Mouse (Mus musculus) forebrain, embryonic 10.5 days (tissue): ENCODE data around the gene Pum3. TPM values are rescaled to one million over a fixed set of nuclear protein-coding genes. Genes with fewer than 3 reads are reported as not detected.

Source experiments
- DNase-seq: peaks from one replicate; pipeline ENCODE4 v3.0.0-alpha.2; 2017; ENCODE audit warnings: low spot score; ENCODE audit errors: extremely low spot score
- H3K27ac ChIP-seq: fragments of 300-500 bp; sonication (generic); 2 replicates; pipeline ENCODE4 v1.5.1; 2016; ENCODE audit warnings: mild to moderate bottlenecking
- H3K27me3 ChIP-seq: fragments of 300-500 bp; sonication (generic); 2 replicates; pipeline ENCODE4 v1.6.1; 2016; ENCODE audit warnings: mild to moderate bottlenecking; ENCODE audit not compliant: poor library complexity, severe bottlenecking
- H3K36me3 ChIP-seq: fragments of 300-500 bp; sonication (generic); replicated peaks from 2 replicates; pipeline ENCODE4 v1.6.1; 2016; ENCODE audit warnings: mild to moderate bottlenecking, moderate library complexity
- H3K4me1 ChIP-seq: fragments of 300-500 bp; sonication (generic); 2 replicates; pipeline ENCODE4 v1.6.1; 2016
- H3K4me3 ChIP-seq: fragments of 300-500 bp; sonication (generic); 2 replicates; pipeline ENCODE4 v1.5.1; 2016; ENCODE audit warnings: mild to moderate bottlenecking, moderate library complexity
- H3K9me3 ChIP-seq: fragments of 300-500 bp; sonication (generic); 2 replicates; pipeline ENCODE4 v1.6.1; 2016; ENCODE audit warnings: mild to moderate bottlenecking, moderate library complexity
- WGBS: fragments of 180-500 bp; shearing (Covaris S2); methylation state at CpG from one replicate; pipeline ENCODE4 v1.1.7; 2016; 5-methylcytosine and 5-hydroxymethylcytosine counted together
- polyA plus RNA-seq: library from polyadenylated mRNA; unstranded; fragments of >200 nt; fragmentation: Nextera tagmentation; extraction: Ambion mirVana; gene quantifications from 2 replicates; pipeline ENCODE4 v1.2.1, GENCODE M21; 2016

The Pum3 gene
- 97.2 and 102 TPM in 2 replicates for polyA plus RNA-seq

GRCm38 (mm10) chr19:27429745-27430251 is at the start of gene Pum3:
Pum3 (minus strand) TSS chr19:27429825.
- DNase-seq = peak; percentile 96
- Histone ChIP-seq H3K36me3 (peaks cover 21% of the 10 kb centered on the region), H3K9me3 (no peaks in the 10 kb centered on the region), H3K27ac (peak within 1 kb of the TSS; percentile 90), H3K27me3 (no peaks in the 10 kb centered on the region), H3K4me3 (peak within 1 kb of the TSS; percentile 89), H3K4me1 (peaks cover 22% of the 10 kb centered on the region)
- WGBS = under 1% methylated on average over 40 of the region's 40 CpGs

GRCm38 (mm10) chr19:27466691-27467090 is 37.1 kb upstream of the Pum3 start:
- Histone ChIP-seq H3K4me3 (no peak overlapping the region), H3K4me1 (no peaks in the 10 kb centered on the region), H3K27ac (no peak overlapping the region), H3K36me3 (no peaks in the 10 kb centered on the region), H3K27me3 (no peaks in the 10 kb centered on the region), H3K9me3 (no peaks in the 10 kb centered on the region)
- 89% methylated on average over 4 of the region's 4 CpGs for WGBS
- DNase-seq = no peak

- Histone ChIP-seq H3K9me3 (no peaks in the 10 kb centered on the region), H3K4me3 (no peak overlapping the region), H3K27ac (no peak overlapping the region), H3K4me1 (peaks cover 8% of the 10 kb centered on the region; the same call in 1 of the 2 replicates), H3K27me3 (no peaks in the 10 kb centered on the region), H3K36me3 (no peaks in the 10 kb centered on the region)
- DNase-seq = no peak
- WGBS = 80% methylated on average over 4 of the region's 4 CpGs
Measured at GRCm38 (mm10) chr19:27462656-27463055, 33.0 kb upstream of the Pum3 start.

- no peaks in the 10 kb centered on the region for H3K36me3 ChIP-seq
- no peaks in the 10 kb centered on the region for H3K4me1 ChIP-seq
- peaks cover 15% of the 10 kb centered on the region; the same call in 1 of the 2 replicates for H3K27me3 ChIP-seq
- H3K4me3 ChIP-seq = no peak overlapping the region
- peak; percentile 64 for DNase-seq
- no peak overlapping the region for H3K27ac ChIP-seq
- WGBS = 60% methylated on average over 4 of the region's 4 CpGs
- peaks cover 4% of the 10 kb centered on the region; the same call in 1 of the 2 replicates for H3K9me3 ChIP-seq
Measured at GRCm38 (mm10) chr19:27450458-27450857, 20.8 kb upstream of the Pum3 start.

- 30% methylated on average over 7 of the region's 7 CpGs for WGBS
- no peak overlapping the region for H3K4me3 ChIP-seq
Measured at GRCm38 (mm10) chr19:27447515-27447914, 17.9 kb upstream of the Pum3 start.

GRCm38 (mm10) chr19:27441106-27441505 is 11.5 kb upstream of the Pum3 start:
- H3K9me3 ChIP-seq = no peaks in the 10 kb centered on the region
- peak; percentile 18 for DNase-seq
- 69% methylated on average over 5 of the region's 5 CpGs for WGBS

More at GRCm38 (mm10) chr19:27447515-27447914, 17.9 kb upstream of the Pum3 start:
- Histone ChIP-seq H3K27me3 (peaks cover 15% of the 10 kb centered on the region; the same call in 1 of the 2 replicates), H3K27ac (no peak overlapping the region), H3K36me3 (no peaks in the 10 kb centered on the region), H3K9me3 (no peaks in the 10 kb centered on the region), H3K4me1 (no peaks in the 10 kb centered on the region)
- peak; percentile 40 for DNase-seq

GRCm38 (mm10) chr19:27437982-27438652 is 8.5 kb upstream of the Pum3 start:
- no peak overlapping the region for H3K27ac ChIP-seq
- WGBS = 90% methylated on average over 10 of the region's 10 CpGs
- no peak for DNase-seq

More at GRCm38 (mm10) chr19:27441106-27441505, 11.5 kb upstream of the Pum3 start:
- Histone ChIP-seq H3K36me3 (no peaks in the 10 kb centered on the region), H3K27me3 (no peaks in the 10 kb centered on the region), H3K27ac (no peak overlapping the region), H3K4me3 (no peak overlapping the region), H3K4me1 (no peaks in the 10 kb centered on the region; the same call in 1 of the 2 replicates)

GRCm38 (mm10) chr19:27430406-27430805 is 781 bp upstream of the Pum3 start:
- peaks cover 15% of the 10 kb centered on the region for H3K36me3 ChIP-seq
- DNase-seq = peak; percentile 18
- peaks cover 22% of the 10 kb centered on the region for H3K4me1 ChIP-seq
- peak overlapping the region; percentile 89 for H3K4me3 ChIP-seq
- H3K9me3 ChIP-seq = no peaks in the 10 kb centered on the region
- peak overlapping the region; percentile 90 for H3K27ac ChIP-seq
- WGBS = 3% methylated on average over 10 of the region's 10 CpGs
- no peaks in the 10 kb centered on the region for H3K27me3 ChIP-seq

More at GRCm38 (mm10) chr19:27437982-27438652, 8.5 kb upstream of the Pum3 start:
- H3K36me3 ChIP-seq = no peaks in the 10 kb centered on the region
- H3K27me3 ChIP-seq = no peaks in the 10 kb centered on the region
- no peaks in the 10 kb centered on the region for H3K9me3 ChIP-seq
- no peak overlapping the region for H3K4me3 ChIP-seq
- no peaks in the 10 kb centered on the region; the same call in 1 of the 2 replicates for H3K4me1 ChIP-seq

- under 1% methylated on average over 16 of the region's 16 CpGs for WGBS
- H3K27ac ChIP-seq = peak overlapping the region; percentile 90
- DNase-seq = no peak
Measured at GRCm38 (mm10) chr19:27429281-27429680, 344 bp downstream of the Pum3 start.

GRCm38 (mm10) chr19:27427865-27428264 is 1.8 kb downstream of the Pum3 start:
- no peak for DNase-seq
- H3K9me3 ChIP-seq = no peaks in the 10 kb centered on the region
- H3K4me1 ChIP-seq = peaks cover 22% of the 10 kb centered on the region
- peak overlapping the region; percentile 89; the same call in 1 of the 2 replicates for H3K4me3 ChIP-seq
- H3K27ac ChIP-seq = no peak overlapping the region
- 88% methylated on average over 2 of the region's 2 CpGs for WGBS
- H3K27me3 ChIP-seq = no peaks in the 10 kb centered on the region
- peaks cover 40% of the 10 kb centered on the region for H3K36me3 ChIP-seq

More at GRCm38 (mm10) chr19:27429281-27429680, 344 bp downstream of the Pum3 start:
- peak overlapping the region; percentile 89 for H3K4me3 ChIP-seq
- peaks cover 22% of the 10 kb centered on the region for H3K4me1 ChIP-seq
- no peaks in the 10 kb centered on the region for H3K27me3 ChIP-seq
- peaks cover 26% of the 10 kb centered on the region for H3K36me3 ChIP-seq
- H3K9me3 ChIP-seq = no peaks in the 10 kb centered on the region

GRCm38 (mm10) chr19:27426451-27426850 is 3.2 kb downstream of the Pum3 start:
- WGBS = 88% methylated on average over 1 of the region's 1 CpGs
- DNase-seq = no peak

GRCm38 (mm10) chr19:27425656-27426055 is 4.0 kb downstream of the Pum3 start:
- 89% methylated on average over 7 of the region's 7 CpGs for WGBS
- Histone ChIP-seq H3K4me1 (peaks cover 14% of the 10 kb centered on the region), H3K27me3 (no peaks in the 10 kb centered on the region), H3K36me3 (peaks cover 62% of the 10 kb centered on the region), H3K9me3 (no peaks in the 10 kb centered on the region), H3K4me3 (no peak overlapping the region), H3K27ac (no peak overlapping the region)
- DNase-seq = peak; percentile 21

More at GRCm38 (mm10) chr19:27426451-27426850, 3.2 kb downstream of the Pum3 start:
- H3K36me3 ChIP-seq = peaks cover 54% of the 10 kb centered on the region
- H3K9me3 ChIP-seq = no peaks in the 10 kb centered on the region
- no peak overlapping the region for H3K4me3 ChIP-seq
- no peak overlapping the region for H3K27ac ChIP-seq
- H3K4me1 ChIP-seq = peaks cover 22% of the 10 kb centered on the region
- no peaks in the 10 kb centered on the region for H3K27me3 ChIP-seq

- no peak overlapping the region for H3K27ac ChIP-seq
- no peaks in the 10 kb centered on the region for H3K9me3 ChIP-seq
- H3K4me3 ChIP-seq = no peak overlapping the region
- no peaks in the 10 kb centered on the region for H3K27me3 ChIP-seq
- H3K36me3 ChIP-seq = peaks cover 96% of the 10 kb centered on the region
- no peak for DNase-seq
- 93% methylated on average over 4 of the region's 4 CpGs for WGBS
- no peaks in the 10 kb centered on the region for H3K4me1 ChIP-seq
Measured at GRCm38 (mm10) chr19:27417375-27417774, 12.2 kb downstream of the Pum3 start.
